Mouse (Mus musculus) limb, embryonic 14.5 days (tissue): ENCODE results near the gene Serinc3. TPM values are rescaled to one million over a fixed set of nuclear protein-coding genes. Genes with fewer than 3 reads are reported as not detected.

Experiments
- ATAC-seq: fragments of 200-750 bp; cut with Nextera tagmentation; 2 replicates; pipeline ENCODE4 v1.8.0; 2017; ENCODE audit warnings: low read depth, moderate number of reproducible peaks, moderate TSS enrichment; ENCODE audit not compliant: low FRiP score
- DNase-seq: peaks from one replicate; pipeline ENCODE4 v3.0.0-alpha.2; 2015; ENCODE audit warnings: low spot score
- H3K27ac ChIP-seq: fragments of 300-500 bp; sonication (generic); replicated peaks from 2 replicates; pipeline ENCODE4 v1.5.1; 2014; ENCODE audit warnings: low read depth, mild to moderate bottlenecking, low read length, moderate library complexity, mixed read lengths
- H3K27me3 ChIP-seq: fragments of 300-500 bp; sonication (generic); 2 replicates; pipeline ENCODE4 v1.6.1; 2014; ENCODE audit warnings: low read length, mixed read lengths; ENCODE audit not compliant: control insufficient read depth, insufficient read depth
- H3K36me3 ChIP-seq: fragments of 300-500 bp; sonication (generic); 2 replicates; pipeline ENCODE4 v1.6.1; 2014; ENCODE audit warnings: mild to moderate bottlenecking, low read length, moderate library complexity, mixed read lengths; ENCODE audit not compliant: control insufficient read depth, insufficient read depth
- H3K4me1 ChIP-seq: fragments of 300-500 bp; sonication (generic); 2 replicates; pipeline ENCODE4 v1.6.1; 2014; ENCODE audit warnings: antibody characterized with exemption, low read length, mixed read lengths; ENCODE audit not compliant: control insufficient read depth, insufficient read depth
- H3K4me2 ChIP-seq: fragments of 300-500 bp; sonication (generic); replicated peaks from 2 replicates; pipeline ENCODE4 v1.6.1; 2014; ENCODE audit warnings: low read depth, mild to moderate bottlenecking, low read length, moderate library complexity; ENCODE audit not compliant: severe bottlenecking
- H3K4me3 ChIP-seq: fragments of 300-500 bp; sonication (generic); replicated peaks from 2 replicates; pipeline ENCODE4 v1.5.1; 2014; ENCODE audit warnings: low read length
- H3K9ac ChIP-seq: fragments of 300-500 bp; sonication (generic); 2 replicates; pipeline ENCODE4 v1.6.1; 2014; ENCODE audit warnings: mild to moderate bottlenecking, low read depth, low read length, moderate library complexity; ENCODE audit not compliant: severe bottlenecking
- H3K9me3 ChIP-seq: fragments of 300-500 bp; sonication (generic); 2 replicates; pipeline ENCODE4 v1.6.1; 2016; ENCODE audit warnings: low read length; ENCODE audit not compliant: control insufficient read depth
- POLR2A ChIP-seq: fragments of 200-500 bp; IDR thresholded peaks from 2 replicates; pipeline ENCODE4 v1.8.0; 2012; ENCODE audit warnings: inconsistent platforms, mild to moderate bottlenecking, moderate library complexity, borderline replicate concordance; ENCODE audit not compliant: insufficient read depth, insufficient read length; ENCODE audit errors: extremely low read depth
- WGBS: fragments of 180-500 bp; shearing (Covaris S2); extraction: QIAGEN DNeasy Blood & Tissue Kit; methylation state at CpG from one replicate; pipeline ENCODE4 v1.1.7; 2014; 5-methylcytosine and 5-hydroxymethylcytosine counted together
- polyA plus RNA-seq, 2 experiments: library from polyadenylated mRNA; depleted of rRNA in 1 of 2; stranded (reverse) in 1 of 2; unstranded in 1 of 2; fragments of >200 nt; fragmentation: Nextera tagmentation in 1 of 2; extraction: Ambion mirVana in 1 of 2; gene quantifications; 2 replicates each; pipeline versions ENCODE4 v1.2.1 to v1.2.3; 2012 to 2014

Gene Serinc3
- polyA plus RNA-seq, 2 experiments, result 43.4 to 99.5 TPM

- H3K4me1 ChIP-seq, result peaks cover 14% of the 10 kb centered on the region
- H3K9ac ChIP-seq, result no peak overlapping the region
- H3K4me2 ChIP-seq, result no peak overlapping the region
- 43% methylated on average over 6 of the region's 6 CpGs for WGBS
- no peak overlapping the region for H3K27ac ChIP-seq
- no peaks in the 10 kb centered on the region for H3K27me3 ChIP-seq
- TF ChIP-seq POLR2A, result no peak
- no peaks in the 10 kb centered on the region for H3K36me3 ChIP-seq
- peak; percentile 44; the same call in 1 of the 2 replicates for ATAC-seq
- H3K4me3 ChIP-seq, result no peak overlapping the region
- H3K9me3 ChIP-seq, result no peaks in the 10 kb centered on the region
- peak; percentile 8 for DNase-seq
Observed at GRCm38 (mm10) chr2:163685761-163686200, 40.9 kb upstream of the Serinc3 start.

- Histone ChIP-seq H3K4me2 (no peak overlapping the region), H3K36me3 (no peaks in the 10 kb centered on the region), H3K27ac (0 out of 2 replicates have a peak overlapping the region, but pooled peaks have one; percentile 39), H3K9me3 (no peaks in the 10 kb centered on the region), H3K27me3 (no peaks in the 10 kb centered on the region), H3K9ac (no peak overlapping the region; the same call in 1 of the 2 replicates), H3K4me1 (peaks cover 14% of the 10 kb centered on the region), H3K4me3 (no peak overlapping the region)
- ATAC-seq, result no peak
- WGBS, result 44% methylated on average over 4 of the region's 4 CpGs
- no peak for DNase-seq
- no peak for TF ChIP-seq POLR2A
Observed at GRCm38 (mm10) chr2:163685287-163685686, 40.4 kb upstream of the Serinc3 start.

GRCm38 (mm10) chr2:163682344-163682743 is 37.4 kb upstream of the Serinc3 start:
- Histone ChIP-seq H3K27me3 (no peaks in the 10 kb centered on the region), H3K36me3 (no peaks in the 10 kb centered on the region), H3K4me1 (peaks cover 14% of the 10 kb centered on the region), H3K4me2 (no peak overlapping the region), H3K9me3 (no peaks in the 10 kb centered on the region), H3K9ac (no peak overlapping the region), H3K27ac (no peak overlapping the region), H3K4me3 (no peak overlapping the region)
- 84% methylated on average over 2 of the region's 2 CpGs for WGBS
- ATAC-seq, result no peak
- TF ChIP-seq POLR2A, result no peak
- no peak for DNase-seq

- no peak overlapping the region for H3K27ac ChIP-seq
- ATAC-seq (no peak), DNase-seq (no peak)
- H3K9ac ChIP-seq, result no peak overlapping the region
- H3K36me3 ChIP-seq, result no peaks in the 10 kb centered on the region
- H3K4me2 ChIP-seq, result no peak overlapping the region
- H3K9me3 ChIP-seq, result no peaks in the 10 kb centered on the region
- no peaks in the 10 kb centered on the region for H3K27me3 ChIP-seq
- WGBS, result 92% methylated on average over 3 of the region's 3 CpGs
- peaks cover 16% of the 10 kb centered on the region for H3K4me1 ChIP-seq
- no peak overlapping the region for H3K4me3 ChIP-seq
- no peak for TF ChIP-seq POLR2A
Observed at GRCm38 (mm10) chr2:163676745-163677144, 31.8 kb upstream of the Serinc3 start.

GRCm38 (mm10) chr2:163676321-163676720 is 31.4 kb upstream of the Serinc3 start:
- no peak overlapping the region for H3K9ac ChIP-seq
- no peak overlapping the region for H3K4me3 ChIP-seq
- no peak overlapping the region for H3K4me2 ChIP-seq
- peak overlapping the region; percentile 69; the same call in 1 of the 2 replicates for H3K27ac ChIP-seq
- H3K9me3 ChIP-seq, result no peaks in the 10 kb centered on the region
- ATAC-seq (no peak), DNase-seq (no peak)
- TF ChIP-seq POLR2A, result no peak
- peaks cover 16% of the 10 kb centered on the region for H3K4me1 ChIP-seq
- WGBS, result 94% methylated on average over 4 of the region's 4 CpGs
- H3K27me3 ChIP-seq, result no peaks in the 10 kb centered on the region
- H3K36me3 ChIP-seq, result no peaks in the 10 kb centered on the region

GRCm38 (mm10) chr2:163675662-163676061 is 30.7 kb upstream of the Serinc3 start:
- no peaks in the 10 kb centered on the region for H3K36me3 ChIP-seq
- ATAC-seq (no peak), DNase-seq (no peak)
- H3K4me2 ChIP-seq, result no peak overlapping the region; the same call in 1 of the 2 replicates
- H3K27ac ChIP-seq, result peak overlapping the region; percentile 69
- H3K4me1 ChIP-seq, result peaks cover 16% of the 10 kb centered on the region
- no peak for TF ChIP-seq POLR2A
- no peaks in the 10 kb centered on the region for H3K27me3 ChIP-seq
- no peak overlapping the region for H3K4me3 ChIP-seq
- 58% methylated on average over 6 of the region's 6 CpGs for WGBS
- H3K9me3 ChIP-seq, result no peaks in the 10 kb centered on the region
- H3K9ac ChIP-seq, result no peak overlapping the region
